Mouse (Mus musculus) small intestine, adult 2 months (tissue): ENCODE measurements around the gene Mkrn1.

ENCODE experiments used
- CTCF ChIP-seq: fragments of 200-500 bp; IDR thresholded peaks from 2 replicates; pipeline ENCODE4 v1.5.1; 2012; ENCODE audit warnings: low read depth, mild to moderate bottlenecking, control low read depth, inconsistent platforms, low read length, moderate library complexity, mixed read lengths; ENCODE audit not compliant: insufficient replicate concordance, insufficient read length; ENCODE audit errors: extremely low read depth
- POLR2A ChIP-seq: fragments of 200-500 bp; IDR thresholded peaks from 2 replicates; pipeline ENCODE4 v1.6.1; 2012; ENCODE audit warnings: low read depth, mild to moderate bottlenecking, control low read depth, inconsistent platforms, low read length, moderate library complexity

DNA sequence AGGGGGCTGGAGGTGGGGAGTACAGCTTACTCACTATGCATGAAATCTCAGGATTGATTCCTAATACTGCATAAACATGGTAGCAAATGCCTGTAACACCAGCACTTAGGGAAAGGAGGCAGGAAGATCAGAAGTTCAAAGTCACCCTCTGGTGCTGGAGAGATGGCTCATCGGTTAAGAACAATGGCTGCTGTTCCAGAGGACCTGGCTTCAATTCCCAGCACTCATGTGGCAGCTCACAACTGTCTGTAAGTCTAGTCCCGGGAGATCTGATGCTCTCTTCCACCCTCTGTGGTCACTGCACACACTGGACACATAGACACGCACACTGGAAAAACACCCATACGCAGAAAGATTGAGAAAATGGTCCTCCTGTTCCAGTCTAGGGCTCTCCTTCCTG, 12.9 kb upstream of the Mkrn1 start:
- TF ChIP-seq POLR2A (no peak), CTCF (no peak)
